Mouse (Mus musculus) cerebellum, adult 2 months (tissue): ENCODE data around the gene Rab9. TPM values are rescaled to one million over a fixed set of nuclear protein-coding genes. Genes with fewer than 3 reads are reported as not detected.

Experiments
- DNase-seq, 2 experiments: peaks; one replicate each; pipeline ENCODE4 v3.0.0; 2021
- H3K27ac ChIP-seq: fragments of 200-500 bp; 2 replicates; pipeline ENCODE4 v1.5.1; 2012; ENCODE audit warnings: low read length, control low read depth, inconsistent platforms; ENCODE audit not compliant: insufficient read depth
- H3K27me3 ChIP-seq: fragments of 200-500 bp; 2 replicates; pipeline ENCODE4 v1.6.1; 2012; ENCODE audit warnings: inconsistent platforms, mild to moderate bottlenecking, low read length, moderate library complexity; ENCODE audit not compliant: control insufficient read depth, insufficient read depth
- H3K4me1 ChIP-seq: fragments of 200-500 bp; 2 replicates; pipeline ENCODE4 v1.6.1; 2011; ENCODE audit warnings: low read length; ENCODE audit not compliant: control insufficient read depth, insufficient read depth
- H3K4me3 ChIP-seq: fragments of 200-500 bp; replicated peaks from 2 replicates; pipeline ENCODE3; 2011; ENCODE audit warnings: mild to moderate bottlenecking, low read depth, low read length, control low read depth; ENCODE audit not compliant: insufficient read depth
- CTCF ChIP-seq: fragments of 200-500 bp; IDR thresholded peaks from 2 replicates; pipeline ENCODE4 v1.5.1; 2011; ENCODE audit warnings: low read depth, mild to moderate bottlenecking, control low read depth, low read length, moderate library complexity, borderline replicate concordance; ENCODE audit not compliant: insufficient read depth
- POLR2A ChIP-seq: fragments of 200-500 bp; IDR thresholded peaks from 2 replicates; pipeline ENCODE4 v1.6.1; 2011; ENCODE audit warnings: low read length, control low read depth, borderline replicate concordance; ENCODE audit not compliant: insufficient read depth
- WGBS: fragments of 180-500 bp; shearing (Covaris S2); methylation state at CpG from one replicate; pipeline ENCODE4 v1.1.7; 2018; 5-methylcytosine and 5-hydroxymethylcytosine counted together
- polyA plus RNA-seq: library from polyadenylated mRNA; depleted of rRNA; stranded (reverse); fragments of >200 nt; gene quantifications from 2 replicates; pipeline ENCODE4 v1.2.3, GENCODE M21; 2012

Rab9 gene
- polyA plus RNA-seq, 1 experiment, result 37.5 TPM

- WGBS, result 5% methylated on average over 28 of the region's 28 CpGs
- H3K27me3 ChIP-seq, result no peaks in the 10 kb centered on the region
- peak overlapping the region; percentile 94; the same call in 1 of the 2 replicates for H3K27ac ChIP-seq
- H3K4me1 ChIP-seq, result no peaks in the 10 kb centered on the region
- TF ChIP-seq POLR2A, result no peak
- no peak for TF ChIP-seq CTCF
- DNase-seq, result peak in 1 of 2 experiments; percentile 19
- peak overlapping the region; percentile 100 for H3K4me3 ChIP-seq
Observed at GRCm38 (mm10) chrX:166478631-166479364, 869 bp downstream of the Rab9 start.

GRCm38 (mm10) chrX:166477393-166477792 is 2.3 kb downstream of the Rab9 start:
- H3K4me3 ChIP-seq, result no peak overlapping the region
- TF ChIP-seq POLR2A, result no peak
- DNase-seq, result no peak
- 30% methylated on average over 6 of the region's 6 CpGs for WGBS
- H3K27ac ChIP-seq, result no peak overlapping the region
- H3K27me3 ChIP-seq, result no peaks in the 10 kb centered on the region
- H3K4me1 ChIP-seq, result no peaks in the 10 kb centered on the region

- no peak for DNase-seq
- H3K27me3 ChIP-seq, result no peaks in the 10 kb centered on the region
- no peak overlapping the region for H3K27ac ChIP-seq
- H3K4me3 ChIP-seq, result no peak overlapping the region
- 74% methylated on average over 6 of the region's 6 CpGs for WGBS
- TF ChIP-seq POLR2A (no peak), CTCF (no peak)
- 0 out of 2 replicates have a peak, but pooled peaks cover 3% of the 10 kb centered on the region for H3K4me1 ChIP-seq
Observed at GRCm38 (mm10) chrX:166472612-166473011, 7.1 kb downstream of the Rab9 start.

GRCm38 (mm10) chrX:166468321-166468720 is 11.3 kb downstream of the Rab9 start:
- TF ChIP-seq CTCF (no peak), POLR2A (no peak)
- Histone ChIP-seq H3K27me3 (no peaks in the 10 kb centered on the region), H3K4me1 (0 out of 2 replicates have a peak, but pooled peaks cover 3% of the 10 kb centered on the region), H3K27ac (no peak overlapping the region), H3K4me3 (no peak overlapping the region)
- no peak for DNase-seq
- WGBS, result 92% methylated on average over 7 of the region's 7 CpGs

GRCm38 (mm10) chrX:166455525-166455924 is 24.1 kb downstream of the Rab9 start:
- TF ChIP-seq POLR2A (no peak), CTCF (no peak)
- Histone ChIP-seq H3K4me1 (no peaks in the 10 kb centered on the region), H3K4me3 (no peak overlapping the region), H3K27me3 (no peaks in the 10 kb centered on the region), H3K27ac (no peak overlapping the region)
- no peak for DNase-seq
- WGBS, result 95% methylated on average over 1 of the region's 1 CpGs

- Histone ChIP-seq H3K4me1 (no peaks in the 10 kb centered on the region), H3K4me3 (no peak overlapping the region), H3K27me3 (no peaks in the 10 kb centered on the region), H3K27ac (no peak overlapping the region)
- no peak for TF ChIP-seq CTCF
- no peak for TF ChIP-seq POLR2A
- no peak for DNase-seq
- 76% methylated on average over 3 of the region's 3 CpGs for WGBS
Observed at GRCm38 (mm10) chrX:166454331-166454730, 25.3 kb downstream of the Rab9 start.

GRCm38 (mm10) chrX:166453532-166453931 is 26.1 kb downstream of the Rab9 start:
- 83% methylated on average over 6 of the region's 6 CpGs for WGBS
- no peak overlapping the region for H3K27ac ChIP-seq
- H3K4me1 ChIP-seq, result no peaks in the 10 kb centered on the region
- H3K4me3 ChIP-seq, result no peak overlapping the region
- no peak for DNase-seq
- no peaks in the 10 kb centered on the region for H3K27me3 ChIP-seq
- no peak for TF ChIP-seq CTCF
- no peak for TF ChIP-seq POLR2A

- H3K27ac ChIP-seq, result no peak overlapping the region
- H3K4me3 ChIP-seq, result no peak overlapping the region
- no peak for DNase-seq
- no peaks in the 10 kb centered on the region for H3K27me3 ChIP-seq
- 85% methylated on average over 3 of the region's 3 CpGs for WGBS
- TF ChIP-seq CTCF (no peak), POLR2A (no peak)
- H3K4me1 ChIP-seq, result no peaks in the 10 kb centered on the region
Observed at GRCm38 (mm10) chrX:166444552-166444951, 35.1 kb downstream of the Rab9 start.

- WGBS, result 3% methylated on average over 39 of the region's 44 CpGs
- peak within 1 kb of the TSS; percentile 89 for H3K27ac ChIP-seq
- TF ChIP-seq POLR2A (peak; percentile 83), CTCF (no peak)
- H3K4me3 ChIP-seq, result peak within 1 kb of the TSS; percentile 100
- H3K4me1 ChIP-seq, result no peaks in the 10 kb centered on the region
- no peaks in the 10 kb centered on the region for H3K27me3 ChIP-seq
- peak; percentile 90 to 92 for DNase-seq
Observed at GRCm38 (mm10) chrX:166440616-166441063, 39.0 kb downstream of the Rab9 start, which contains the start of gene Ofd1. TSS of gene Ofd1 (minus strand) at chrX:166440704.
